Mouse (Mus musculus) macrophage (primary cell): ENCODE measurements around the gene Olfr456. TPM values are rescaled to one million over a fixed set of nuclear protein-coding genes. Genes with fewer than 3 reads are reported as not detected.
"Not testable (repeated sequence)": the region's sequence is repeated elsewhere in the genome, so short reads cannot be mapped to it uniquely, and the experiment has no call there.

ENCODE experiments used
- H3K27ac ChIP-seq: fragments of 350-480 bp; formaldehyde crosslinking; 2 replicates; pipeline ENCODE4 v1.9.0; 2021
- H3K36me3 ChIP-seq: fragments of 350-480 bp; formaldehyde crosslinking; 2 replicates; pipeline ENCODE4 v1.9.0; 2021; ENCODE audit errors: inconsistent target
- H3K4me3 ChIP-seq: fragments of 350-480 bp; formaldehyde crosslinking; 2 replicates; pipeline ENCODE4 v1.9.0; 2021; ENCODE audit errors: inconsistent target
- H3K79me2 ChIP-seq: fragments of 350-480 bp; formaldehyde crosslinking; 2 replicates; pipeline ENCODE4 v1.9.0; 2021; ENCODE audit errors: inconsistent target
- WGBS: methylation state at CpG from one replicate; pipeline ENCODE4 v1.1.7; 2026; ENCODE audit warnings: inconsistent platforms; ENCODE audit not compliant: missing documents; 5-methylcytosine and 5-hydroxymethylcytosine counted together
- polyA plus RNA-seq: library from polyadenylated mRNA; stranded (reverse); fragments of 250-400 nt; gene quantifications from 3 replicates; pipeline ENCODE4 v1.2.4, GENCODE M21; 2018; ENCODE audit warnings: inconsistent platforms
- total RNA-seq, 78 experiments: library from RNA; depleted of rRNA; stranded (reverse); fragments of 250-400 nt; gene quantifications; 1 replicate in 9 of 78; 2 replicates in 24 of 78; 3 replicates in 43 of 78; 4 replicates in 2 of 78; pipeline ENCODE4 v1.2.4; 2018; ENCODE audit warnings: inconsistent platforms in 56 of 78

Olfr456 gene
- not detected for total RNA-seq (2018; cell fraction: chromatin; rRNA removed)
- not detected for total RNA-seq (2018; cell fraction: cytosol; rRNA removed)
- not detected for total RNA-seq (2018; cell fraction: nucleus; rRNA removed)
- polyA plus RNA-seq: not detected in 3 replicates

GRCm38 (mm10) chr6:42487114-42487513 lies at the start of gene Olfr456:
Gene Olfr456 (minus strand): TSS chr6:42487214.
- no peaks in the 10 kb centered on the region for H3K79me2 ChIP-seq
- WGBS: 91% methylated on average over 1 of the region's 1 CpGs
- no peak within 1 kb of the TSS for H3K4me3 ChIP-seq
- no peaks in the 10 kb centered on the region for H3K36me3 ChIP-seq
- H3K27ac ChIP-seq: no peak within 1 kb of the TSS

- no peaks in the 10 kb centered on the region for H3K36me3 ChIP-seq
- WGBS: 93% methylated on average over 1 of the region's 1 CpGs
- no peaks in the 10 kb centered on the region for H3K79me2 ChIP-seq
- no peak overlapping the region for H3K27ac ChIP-seq
- H3K4me3 ChIP-seq: no peak overlapping the region
Observed at GRCm38 (mm10) chr6:42513461-42513860, 26.4 kb upstream of the Olfr456 start.

- H3K27ac ChIP-seq: no peak overlapping the region
- no peak overlapping the region for H3K4me3 ChIP-seq
- H3K36me3 ChIP-seq: no peaks in the 10 kb centered on the region
- H3K79me2 ChIP-seq: no peaks in the 10 kb centered on the region
Observed at GRCm38 (mm10) chr6:42509311-42509710, 22.3 kb upstream of the Olfr456 start.

- H3K36me3 ChIP-seq: no peaks in the 10 kb centered on the region
- 90% methylated on average over 2 of the region's 2 CpGs for WGBS
- no peak overlapping the region for H3K4me3 ChIP-seq
- no peak overlapping the region for H3K27ac ChIP-seq
- H3K79me2 ChIP-seq: no peaks in the 10 kb centered on the region
Observed at GRCm38 (mm10) chr6:42503478-42503877, 16.5 kb upstream of the Olfr456 start.

GRCm38 (mm10) chr6:42489731-42490130 lies 2.7 kb upstream of the Olfr456 start:
- Histone ChIP-seq H3K27ac (no peak overlapping the region), H3K79me2 (no peaks in the 10 kb centered on the region), H3K36me3 (no peaks in the 10 kb centered on the region), H3K4me3 (no peak overlapping the region)
- WGBS: 100% methylated on average over 1 of the region's 1 CpGs

- Histone ChIP-seq H3K36me3 (no peaks in the 10 kb centered on the region), H3K27ac (no peak overlapping the region), H3K79me2 (no peaks in the 10 kb centered on the region), H3K4me3 (no peak overlapping the region)
Observed at GRCm38 (mm10) chr6:42484633-42485032, 2.4 kb downstream of the Olfr456 start.

GRCm38 (mm10) chr6:42476235-42476634 lies 10.8 kb downstream of the Olfr456 start, which contains the start of gene Olfr457:
Gene Olfr457 (minus strand): TSS chr6:42476335.
- no peak within 1 kb of the TSS for H3K4me3 ChIP-seq
- H3K36me3 ChIP-seq: no peaks in the 10 kb centered on the region
- H3K79me2 ChIP-seq: no peaks in the 10 kb centered on the region
- H3K27ac ChIP-seq: no peak within 1 kb of the TSS
- 100% methylated on average over 1 of the region's 1 CpGs for WGBS

GRCm38 (mm10) chr6:42471298-42471697 lies 15.7 kb downstream of the Olfr456 start:
- H3K79me2 ChIP-seq, H3K36me3 ChIP-seq, H3K4me3 ChIP-seq, H3K27ac ChIP-seq: not testable (repeated sequence)
- 88% methylated on average over 4 of the region's 4 CpGs for WGBS

GRCm38 (mm10) chr6:42470542-42470941 lies 16.5 kb downstream of the Olfr456 start:
- no peaks in the 10 kb centered on the region for H3K36me3 ChIP-seq
- WGBS: 88% methylated on average over 4 of the region's 4 CpGs
- H3K27ac ChIP-seq: no peak overlapping the region
- H3K4me3 ChIP-seq: no peak overlapping the region
- H3K79me2 ChIP-seq: no peaks in the 10 kb centered on the region

- no peak within 1 kb of the TSS for H3K4me3 ChIP-seq
- 100% methylated on average over 1 of the region's 1 CpGs for WGBS
- no peaks in the 10 kb centered on the region for H3K79me2 ChIP-seq
- no peaks in the 10 kb centered on the region for H3K36me3 ChIP-seq
- no peak within 1 kb of the TSS for H3K27ac ChIP-seq
Observed at GRCm38 (mm10) chr6:42465096-42465495, 21.9 kb downstream of the Olfr456 start, which contains the start of gene Olfr458. Gene Olfr458 (minus strand): TSS chr6:42465196.

GRCm38 (mm10) chr6:42447381-42447780 lies 39.6 kb downstream of the Olfr456 start:
- H3K36me3 ChIP-seq: no peaks in the 10 kb centered on the region
- no peak overlapping the region for H3K4me3 ChIP-seq
- no peaks in the 10 kb centered on the region for H3K79me2 ChIP-seq
- H3K27ac ChIP-seq: no peak overlapping the region
- 90% methylated on average over 2 of the region's 2 CpGs for WGBS

- H3K27ac ChIP-seq: no peak overlapping the region
- H3K79me2 ChIP-seq: no peaks in the 10 kb centered on the region
- 93% methylated on average over 2 of the region's 2 CpGs for WGBS
- H3K36me3 ChIP-seq: no peaks in the 10 kb centered on the region
- H3K4me3 ChIP-seq: no peak overlapping the region
Observed at GRCm38 (mm10) chr6:42444491-42444890, 42.5 kb downstream of the Olfr456 start.

GRCm38 (mm10) chr6:42441395-42441794 lies 45.6 kb downstream of the Olfr456 start:
- Histone ChIP-seq H3K79me2 (no peaks in the 10 kb centered on the region), H3K27ac (no peak overlapping the region), H3K4me3 (no peak overlapping the region), H3K36me3 (no peaks in the 10 kb centered on the region)
- WGBS: 100% methylated on average over 2 of the region's 2 CpGs
